Mouse (Mus musculus): Measurements from ENCODE around the gene Slc6a17.

GRCm38 (mm10) chr3:107534951-107535350, 17.1 kb upstream of the Slc6a17 start:
- TF ChIP-seq TCF12 (IDR thresholded peaks at IDR 0.05; ENCODE audit: low read depth, low read length) (no peak), EP300 (IDR thresholded peaks at IDR 0.05; ENCODE audit: low read depth in 1 of 2, low read length in 2 of 2) (no peak), GABPA (IDR thresholded peaks at IDR 0.05; ENCODE audit: low read depth, low read length) (no peak), POLR2A (IDR thresholded peaks at IDR 0.05; ENCODE audit: control insufficient read depth in 1 of 2, insufficient read depth in 1 of 2, low read depth in 1 of 2, low read length in 2 of 2, poor library complexity in 1 of 2) (no peak), TAL1 (IDR thresholded peaks at IDR 0.05; ENCODE audit: low read length) (no peak)
